Mouse (Mus musculus) limb, embryonic 12.5 days (tissue): Measurements from ENCODE around the gene Tnfrsf1a. TPM values are rescaled to one million over a fixed set of nuclear protein-coding genes. Genes with fewer than 3 reads are reported as not detected.

Experiments used
- ATAC-seq: fragments of 200-750 bp; cut with Nextera tagmentation; 2 replicates; pipeline ENCODE4 v1.8.0; 2017; ENCODE audit warnings: low read depth, moderate TSS enrichment; ENCODE audit not compliant: insufficient number of reproducible peaks, insufficient read depth, low FRiP score, low TSS enrichment
- H3K27ac ChIP-seq: fragments of 300-500 bp; sonication (generic); 2 replicates; pipeline ENCODE4 v1.5.1; 2016; ENCODE audit warnings: mild to moderate bottlenecking, moderate library complexity
- H3K27me3 ChIP-seq: fragments of 300-500 bp; sonication (generic); 2 replicates; pipeline ENCODE4 v1.6.1; 2016; ENCODE audit warnings: mild to moderate bottlenecking, moderate library complexity
- H3K36me3 ChIP-seq: fragments of 300-500 bp; sonication (generic); 2 replicates; pipeline ENCODE4 v1.6.1; 2016; ENCODE audit warnings: mild to moderate bottlenecking, moderate library complexity
- H3K4me1 ChIP-seq: fragments of 300-500 bp; sonication (generic); replicated peaks from 2 replicates; pipeline ENCODE4 v1.6.1; 2016
- H3K4me2 ChIP-seq: fragments of 300-500 bp; sonication (generic); 2 replicates; pipeline ENCODE4 v1.6.1; 2016; ENCODE audit warnings: mild to moderate bottlenecking, moderate library complexity
- H3K4me3 ChIP-seq: fragments of 300-500 bp; sonication (generic); replicated peaks from 2 replicates; pipeline ENCODE4 v1.5.1; 2016; ENCODE audit warnings: mild to moderate bottlenecking
- H3K9ac ChIP-seq: fragments of 300-500 bp; sonication (generic); replicated peaks from 2 replicates; pipeline ENCODE4 v1.6.1; 2016; ENCODE audit warnings: mild to moderate bottlenecking, moderate library complexity
- H3K9me3 ChIP-seq: fragments of 300-500 bp; sonication (generic); 2 replicates; pipeline ENCODE4 v1.6.1; 2016; ENCODE audit warnings: mild to moderate bottlenecking, moderate library complexity
- WGBS: fragments of 180-500 bp; shearing (Covaris S2); methylation state at CpG from one replicate; pipeline ENCODE4 v1.1.7; 2016; 5-methylcytosine and 5-hydroxymethylcytosine counted together
- polyA plus RNA-seq: library from polyadenylated mRNA; unstranded; fragments of >200 nt; fragmentation: Nextera tagmentation; extraction: Ambion mirVana; gene quantifications from 2 replicates; pipeline ENCODE4 v1.2.1, GENCODE M21; 2016

Tnfrsf1a gene
- polyA plus RNA-seq, 1 experiment from 2014 or later: 50.3 TPM

- H3K9me3 ChIP-seq: no peaks in the 10 kb centered on the region
- H3K36me3 ChIP-seq: no peaks in the 10 kb centered on the region
- no peak overlapping the region for H3K4me3 ChIP-seq
- H3K9ac ChIP-seq: no peak overlapping the region
- peaks cover 35% of the 10 kb centered on the region for H3K27me3 ChIP-seq
- H3K4me1 ChIP-seq: no peaks in the 10 kb centered on the region
- ATAC-seq: no peak
- no peak overlapping the region for H3K27ac ChIP-seq
- no peak overlapping the region for H3K4me2 ChIP-seq
- 34% methylated on average over 6 of the region's 6 CpGs for WGBS
Measured at GRCm38 (mm10) chr6:125386080-125386479, 36.9 kb downstream of the Tnfrsf1a start.

- Histone ChIP-seq H3K9me3 (no peaks in the 10 kb centered on the region), H3K27ac (no peak overlapping the region), H3K9ac (no peak overlapping the region), H3K4me2 (no peak overlapping the region), H3K36me3 (no peaks in the 10 kb centered on the region), H3K4me1 (no peaks in the 10 kb centered on the region), H3K4me3 (no peak overlapping the region), H3K27me3 (peaks cover 6% of the 10 kb centered on the region; the same call in 1 of the 2 replicates)
- ATAC-seq: no peak
- WGBS: 86% methylated on average over 5 of the region's 5 CpGs
Measured at GRCm38 (mm10) chr6:125389853-125390252, 40.7 kb downstream of the Tnfrsf1a start.

- H3K36me3 ChIP-seq: no peaks in the 10 kb centered on the region
- H3K9me3 ChIP-seq: 0 out of 2 replicates have a peak, but pooled peaks cover 4% of the 10 kb centered on the region
- H3K4me1 ChIP-seq: 0 out of 2 replicates have a peak, but pooled peaks cover under 1% of the 10 kb centered on the region
- H3K4me2 ChIP-seq: no peak overlapping the region
- H3K4me3 ChIP-seq: no peak overlapping the region
- WGBS: 65% methylated on average over 14 of the region's 14 CpGs
- H3K27me3 ChIP-seq: no peaks in the 10 kb centered on the region
- no peak for ATAC-seq
- H3K9ac ChIP-seq: no peak overlapping the region
- no peak overlapping the region for H3K27ac ChIP-seq
Measured at GRCm38 (mm10) chr6:125405461-125406382, 56.6 kb downstream of the Tnfrsf1a start.

GRCm38 (mm10) chr6:125407224-125407623, 58.1 kb downstream of the Tnfrsf1a start:
- no peak overlapping the region for H3K4me3 ChIP-seq
- H3K36me3 ChIP-seq: no peaks in the 10 kb centered on the region
- WGBS: 76% methylated on average over 7 of the region's 7 CpGs
- 0 out of 2 replicates have a peak, but pooled peaks cover 7% of the 10 kb centered on the region for H3K4me1 ChIP-seq
- H3K9me3 ChIP-seq: 0 out of 2 replicates have a peak, but pooled peaks cover 4% of the 10 kb centered on the region
- H3K4me2 ChIP-seq: no peak overlapping the region
- H3K27ac ChIP-seq: no peak overlapping the region
- no peaks in the 10 kb centered on the region for H3K27me3 ChIP-seq
- no peak overlapping the region for H3K9ac ChIP-seq
- no peak for ATAC-seq

- ATAC-seq: no peak
Measured at GRCm38 (mm10) chr6:125407657-125408056, 58.5 kb downstream of the Tnfrsf1a start.

GRCm38 (mm10) chr6:125410551-125410950, 61.4 kb downstream of the Tnfrsf1a start:
- Histone ChIP-seq H3K36me3 (no peaks in the 10 kb centered on the region), H3K27me3 (no peaks in the 10 kb centered on the region), H3K27ac (no peak overlapping the region), H3K4me3 (no peak overlapping the region), H3K4me2 (no peak overlapping the region), H3K4me1 (0 out of 2 replicates have a peak, but pooled peaks cover 7% of the 10 kb centered on the region), H3K9me3 (0 out of 2 replicates have a peak, but pooled peaks cover 4% of the 10 kb centered on the region), H3K9ac (no peak overlapping the region)
- 74% methylated on average over 11 of the region's 11 CpGs for WGBS
- ATAC-seq: no peak

More at GRCm38 (mm10) chr6:125407657-125408056, 58.5 kb downstream of the Tnfrsf1a start:
- Histone ChIP-seq H3K4me1 (0 out of 2 replicates have a peak, but pooled peaks cover 7% of the 10 kb centered on the region), H3K27ac (no peak overlapping the region), H3K9me3 (0 out of 2 replicates have a peak, but pooled peaks cover 4% of the 10 kb centered on the region), H3K9ac (no peak overlapping the region), H3K4me2 (no peak overlapping the region), H3K36me3 (no peaks in the 10 kb centered on the region), H3K27me3 (no peaks in the 10 kb centered on the region), H3K4me3 (no peak overlapping the region)
- WGBS: 90% methylated on average over 10 of the region's 10 CpGs

- H3K9ac ChIP-seq: no peak overlapping the region
- 54% methylated on average over 8 of the region's 8 CpGs for WGBS
Measured at GRCm38 (mm10) chr6:125410995-125411547, 61.9 kb downstream of the Tnfrsf1a start.

GRCm38 (mm10) chr6:125411661-125412060, 62.5 kb downstream of the Tnfrsf1a start:
- no peak overlapping the region for H3K27ac ChIP-seq
- ATAC-seq: no peak
- H3K4me1 ChIP-seq: 0 out of 2 replicates have a peak, but pooled peaks cover 7% of the 10 kb centered on the region
- H3K36me3 ChIP-seq: no peaks in the 10 kb centered on the region
- no peak overlapping the region for H3K4me3 ChIP-seq
- 0 out of 2 replicates have a peak, but pooled peaks cover 4% of the 10 kb centered on the region for H3K9me3 ChIP-seq
- 91% methylated on average over 6 of the region's 6 CpGs for WGBS
- H3K27me3 ChIP-seq: no peaks in the 10 kb centered on the region
- H3K4me2 ChIP-seq: no peak overlapping the region
- H3K9ac ChIP-seq: no peak overlapping the region

More at GRCm38 (mm10) chr6:125410995-125411547, 61.9 kb downstream of the Tnfrsf1a start:
- Histone ChIP-seq H3K27me3 (no peaks in the 10 kb centered on the region), H3K9me3 (0 out of 2 replicates have a peak, but pooled peaks cover 4% of the 10 kb centered on the region), H3K27ac (no peak overlapping the region), H3K4me1 (0 out of 2 replicates have a peak, but pooled peaks cover 7% of the 10 kb centered on the region), H3K4me3 (no peak overlapping the region), H3K36me3 (no peaks in the 10 kb centered on the region), H3K4me2 (no peak overlapping the region)
- no peak for ATAC-seq

Other genes starting within 250 kb of the Tnfrsf1a start
- gene Nop2, start 217.5 kb upstream of the Tnfrsf1a start, polyA plus RNA-seq: 65.8 and 72.6 TPM in 2 replicates
- gene Iffo1, start 204.1 kb upstream of the Tnfrsf1a start, polyA plus RNA-seq: 24.6 and 27.1 TPM in 2 replicates
- 2,206 and 2,264 TPM in 2 replicates for gene Gapdh, start 182.9 kb upstream of the Tnfrsf1a start, polyA plus RNA-seq
- 224 and 227 TPM in 2 replicates for gene Ncapd2, start 157.7 kb upstream of the Tnfrsf1a start, polyA plus RNA-seq
- 209 and 210 TPM in 2 replicates for gene Mrpl51, start 157.6 kb upstream of the Tnfrsf1a start, polyA plus RNA-seq
- gene Vamp1, start 133.8 kb upstream of the Tnfrsf1a start, polyA plus RNA-seq: 6.3 and 7.4 TPM in 2 replicates
- gene Tapbpl, start 117.5 kb upstream of the Tnfrsf1a start, polyA plus RNA-seq: 2.0 and 2.8 TPM in 2 replicates
- 2.8 and 3.0 TPM in 2 replicates for gene Cd27, start 112.4 kb upstream of the Tnfrsf1a start, polyA plus RNA-seq
- 0.56 and 0.60 TPM in 2 replicates for gene Tuba3a, start 63.3 kb upstream of the Tnfrsf1a start, polyA plus RNA-seq
- 37.3 and 38.6 TPM in 2 replicates for gene Ltbr, start 35.5 kb upstream of the Tnfrsf1a start, polyA plus RNA-seq
- gene Scnn1a, start 28.7 kb upstream of the Tnfrsf1a start, polyA plus RNA-seq: 1.0 and 1.3 TPM in 2 replicates
- gene Plekhg6, start 31.4 kb downstream of the Tnfrsf1a start, polyA plus RNA-seq: 0.41 and 0.46 TPM in 2 replicates
- gene Cd9, start 145.4 kb downstream of the Tnfrsf1a start, polyA plus RNA-seq: 65.5 and 71.0 TPM in 2 replicates
- 2.9 and 5.1 TPM in 2 replicates for gene Vwf, start 197.4 kb downstream of the Tnfrsf1a start, polyA plus RNA-seq